Mouse (Mus musculus) spleen, adult 12 weeks (tissue): ENCODE measurements around the gene Rmi2.
A peak's percentile ranks its signal among the peaks of the same experiment; 100 is the strongest.

Source experiments
- DNase-seq: peaks from one replicate; pipeline ENCODE4 v3.0.0; 2022; ENCODE audit warnings: low spot score

The Rmi2 gene

DNA sequence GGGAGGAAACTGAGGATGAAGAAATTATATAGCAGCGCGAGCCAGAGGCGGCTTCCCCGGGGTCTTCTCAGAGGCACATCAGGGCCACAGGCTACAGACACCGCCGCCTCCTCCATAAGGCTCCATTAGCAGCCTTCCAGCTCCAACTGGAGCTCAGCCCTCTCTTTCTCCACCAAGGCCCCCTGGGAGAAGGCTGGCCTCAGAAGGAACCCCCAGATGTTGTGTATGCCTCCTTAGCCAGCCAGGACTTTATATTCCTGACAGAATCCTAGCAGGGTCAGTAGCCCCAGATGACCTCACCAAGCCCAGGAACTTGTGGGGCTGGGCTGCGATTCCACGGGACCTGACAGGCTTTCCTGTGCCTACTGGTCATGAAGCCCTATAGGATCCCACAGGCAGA, 32.0 kb downstream of the Rmi2 start:
- DNase-seq: no peak

- no peak for DNase-seq
These were observed 32.6 kb downstream of the Rmi2 start for GRCm38 (mm10) chr16:10867501-10867900.

- peak; percentile 45 for DNase-seq
These were observed 33.1 kb downstream of the Rmi2 start for GRCm38 (mm10) chr16:10867904-10868440.

DNA sequence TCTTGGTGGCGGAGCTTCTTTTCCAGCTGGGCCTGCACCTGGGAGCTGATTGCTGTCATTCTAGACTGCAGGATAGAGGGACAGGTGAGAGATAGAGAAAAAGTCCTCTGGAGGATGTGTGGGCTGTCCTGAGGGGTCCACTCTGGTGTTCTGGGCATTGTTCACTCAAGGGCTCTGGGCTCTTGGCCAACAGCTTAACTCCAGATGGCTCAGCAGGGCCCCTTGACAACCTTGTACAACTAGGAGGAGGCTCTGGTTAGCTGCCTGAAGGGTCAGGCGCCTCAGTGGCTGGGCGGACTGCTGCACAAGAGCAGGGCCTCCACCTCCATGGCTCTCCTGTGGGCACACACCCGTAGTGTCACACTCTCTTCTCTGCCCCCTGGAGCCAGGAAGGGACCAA, 36.1 kb downstream of the Rmi2 start:
- DNase-seq: no peak

DNA sequence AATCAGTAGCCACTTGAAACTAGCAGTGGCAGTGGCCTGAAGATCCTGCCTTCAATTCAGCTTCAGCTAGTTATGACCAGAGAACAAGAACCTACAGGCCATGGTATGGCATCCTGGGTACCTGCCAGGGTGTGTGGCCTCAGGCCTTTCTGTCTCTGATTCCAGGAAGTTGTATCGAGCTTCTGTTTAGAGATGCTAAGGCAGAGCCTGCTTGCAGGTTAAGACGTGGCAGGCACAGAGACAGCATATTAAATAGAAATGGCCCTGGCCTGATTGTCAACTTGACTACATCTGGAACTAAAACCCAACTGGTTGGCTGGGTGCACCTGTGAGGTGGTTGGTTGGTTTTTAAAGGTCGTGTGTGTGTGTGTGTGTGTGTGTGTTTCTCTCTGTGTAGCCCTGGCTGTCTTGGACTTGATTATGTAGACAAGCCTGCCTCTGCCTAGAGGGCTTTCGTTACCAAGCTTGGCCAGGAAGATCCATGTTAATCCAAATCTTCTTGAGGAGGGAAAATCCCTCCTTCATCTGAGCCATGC, 38.0 kb downstream of the Rmi2 start:
- DNase-seq: no peak

DNA sequence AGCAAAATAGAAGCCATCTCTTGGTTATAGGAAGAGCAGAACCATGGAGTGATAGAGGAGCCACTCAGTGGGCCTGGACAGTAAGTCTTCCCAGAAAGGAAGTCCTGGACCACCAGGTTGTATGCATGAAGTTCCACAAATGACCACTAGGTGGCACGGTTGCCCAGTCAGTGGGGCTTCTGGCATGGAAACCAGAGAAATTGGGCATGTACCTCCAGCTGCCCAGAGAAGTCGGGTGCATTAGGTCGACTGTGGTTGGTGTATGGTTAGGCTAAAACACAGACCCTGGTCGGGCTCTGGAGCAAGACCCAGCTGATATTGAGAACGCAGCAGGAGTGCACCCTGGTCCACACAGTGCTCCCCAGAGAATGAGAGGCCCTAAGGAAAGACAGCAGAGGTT, 38.8 kb downstream of the Rmi2 start:
- DNase-seq: peak; percentile 69

- DNase-seq: no peak
These were observed 43.4 kb downstream of the Rmi2 start for GRCm38 (mm10) chr16:10878227-10878626.

- peak; percentile 25 for DNase-seq
These were observed 44.6 kb downstream of the Rmi2 start for GRCm38 (mm10) chr16:10879467-10879866.

GRCm38 (mm10) chr16:10881231-10881962, 46.5 kb downstream of the Rmi2 start:
- DNase-seq: no peak

DNA sequence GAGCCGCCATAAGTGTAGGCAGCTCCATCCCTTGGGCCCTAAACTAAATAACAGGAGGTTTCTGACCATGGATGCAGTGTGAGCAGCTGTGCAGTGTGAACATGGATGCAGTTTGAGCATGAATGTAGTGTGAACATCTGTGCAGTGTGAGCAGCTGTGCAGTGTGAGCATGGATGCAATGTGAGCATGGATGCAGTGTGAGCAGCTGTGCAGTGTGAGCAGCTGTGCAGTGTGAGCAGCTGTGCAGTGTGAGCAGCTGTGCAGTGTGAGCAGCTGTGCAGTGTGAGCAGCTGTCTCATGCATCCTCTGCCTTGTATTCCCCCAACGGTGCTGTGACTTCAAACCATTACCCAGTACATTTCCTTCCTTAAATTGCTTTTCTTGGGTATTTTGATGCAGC, 52.6 kb downstream of the Rmi2 start:
- no peak for DNase-seq

- no peak for DNase-seq
These were observed 55.5 kb downstream of the Rmi2 start for GRCm38 (mm10) chr16:10890363-10890762.

DNA sequence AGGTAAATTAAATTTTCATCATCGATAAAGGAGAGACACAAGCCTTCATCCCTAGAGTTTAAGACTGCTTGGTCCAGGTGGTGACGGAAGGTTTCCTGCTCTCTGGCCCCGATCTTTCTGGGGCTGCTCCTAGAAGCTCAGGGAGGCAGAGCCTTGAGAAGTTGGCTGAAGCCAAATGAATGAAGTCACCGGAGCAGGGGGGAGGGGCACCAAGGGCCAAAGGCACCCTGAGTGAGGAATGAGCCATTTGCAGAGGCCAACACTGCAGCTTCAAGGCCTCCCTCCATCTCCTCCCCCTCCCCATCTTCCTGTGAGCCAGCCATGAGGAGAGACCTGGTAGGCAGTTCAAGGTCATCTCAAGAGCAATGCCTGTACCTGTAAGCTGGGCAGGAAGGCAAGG, 58.3 kb downstream of the Rmi2 start:
- no peak for DNase-seq

- no peak for DNase-seq
These were observed 61.0 kb downstream of the Rmi2 start for GRCm38 (mm10) chr16:10895906-10896305.

DNA sequence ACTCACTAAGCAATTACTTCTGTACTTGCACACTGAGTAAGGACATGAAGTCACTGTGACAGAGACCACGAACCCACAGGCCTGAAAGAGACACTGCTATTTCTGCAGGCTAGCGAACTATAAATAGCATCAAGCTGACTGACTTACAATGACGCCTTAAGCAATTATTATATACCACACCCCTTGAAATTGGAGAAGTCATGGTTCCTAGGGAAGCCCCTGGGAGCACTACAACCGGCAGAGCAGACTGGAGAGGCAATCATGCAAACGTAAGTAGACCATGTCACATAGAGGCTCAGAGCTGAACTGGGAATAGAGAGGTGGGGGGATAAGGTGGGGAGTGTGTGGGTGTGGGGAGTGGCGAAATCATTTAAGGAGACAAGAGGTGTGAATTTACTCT, 62.5 kb downstream of the Rmi2 start:
- DNase-seq: no peak

DNA sequence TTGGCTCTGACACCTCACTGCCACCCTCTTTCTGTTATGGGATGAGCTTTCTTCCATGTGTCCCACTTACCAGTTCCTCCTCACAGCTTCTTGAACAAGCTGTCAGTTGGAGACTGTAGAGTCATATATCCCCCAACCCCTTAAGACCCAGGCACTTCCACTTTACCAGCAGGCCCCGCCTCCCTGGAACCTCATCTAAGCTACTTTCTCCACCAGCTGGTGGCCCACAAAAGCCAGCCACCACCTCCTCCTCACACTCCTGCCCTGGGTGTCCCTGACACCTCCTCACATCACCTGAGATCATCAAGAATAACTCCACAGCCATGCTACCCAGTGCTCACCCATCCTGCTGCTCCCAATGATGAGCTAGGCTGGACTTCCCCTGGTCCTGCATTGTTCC, 65.9 kb downstream of the Rmi2 start:
- DNase-seq: no peak

GRCm38 (mm10) chr16:10901956-10902355, 67.1 kb downstream of the Rmi2 start:
- DNase-seq: no peak

DNA sequence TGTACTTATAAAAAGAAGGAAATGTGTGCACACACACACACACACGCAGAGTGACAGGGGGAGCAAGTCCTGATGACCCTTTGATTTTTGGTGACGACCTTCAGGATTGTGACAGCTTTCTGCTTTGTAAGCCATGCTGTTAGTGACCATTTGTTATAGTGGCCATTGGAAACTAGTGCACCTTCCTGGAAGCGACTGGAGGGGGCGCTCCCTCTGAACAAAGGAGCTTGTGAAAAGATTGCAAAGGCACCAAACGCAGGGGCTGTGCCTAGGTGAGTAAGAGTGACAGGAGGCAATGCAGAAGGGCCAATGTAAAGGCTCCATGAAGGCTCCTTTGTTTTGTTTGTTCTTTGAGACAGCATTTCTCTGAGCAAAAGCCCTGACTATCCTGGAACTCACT, 68.0 kb downstream of the Rmi2 start:
- no peak for DNase-seq

GRCm38 (mm10) chr16:10905661-10906113, 70.8 kb downstream of the Rmi2 start:
- DNase-seq: no peak

- DNase-seq: no peak
These were observed 75.7 kb downstream of the Rmi2 start for GRCm38 (mm10) chr16:10910541-10910940.

DNA sequence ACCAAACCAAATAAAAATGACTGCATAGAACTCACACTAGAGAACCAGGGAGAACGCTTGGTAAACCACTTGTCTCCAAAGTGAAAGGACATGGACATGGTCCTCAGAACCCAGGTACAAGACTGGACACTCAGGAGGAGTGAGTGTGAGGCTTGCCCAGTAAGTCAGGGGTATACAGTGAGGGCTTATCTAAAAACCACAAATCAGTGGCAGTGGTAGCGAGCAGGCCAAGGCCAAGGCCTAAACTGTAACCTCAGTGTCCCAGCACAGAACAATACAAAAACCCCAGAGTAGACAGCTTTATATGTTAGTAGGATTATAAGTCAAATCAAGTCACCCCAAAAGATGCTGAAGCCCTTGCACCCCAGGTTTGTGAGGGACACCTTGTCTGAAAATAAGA, 76.2 kb downstream of the Rmi2 start:
- DNase-seq: no peak

DNA sequence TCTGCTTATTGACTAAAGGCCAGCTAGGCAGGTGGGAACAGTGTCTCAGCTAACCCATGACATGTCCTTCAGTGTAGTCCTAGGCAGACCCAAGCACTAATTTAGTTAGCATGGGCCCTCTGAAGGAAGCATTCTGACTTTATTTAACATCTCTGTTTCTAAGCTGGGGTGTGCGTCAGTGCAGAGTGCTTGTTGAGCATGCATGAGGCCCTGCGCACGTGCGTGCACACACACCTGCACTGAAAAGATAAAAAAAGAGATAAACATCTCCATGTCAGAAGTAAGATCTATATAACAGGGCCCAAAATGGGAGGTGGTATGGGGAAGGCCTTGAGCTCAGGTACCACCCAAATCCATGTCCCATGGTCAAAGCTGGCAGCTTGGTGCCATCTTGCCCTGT, 80.2 kb downstream of the Rmi2 start:
- DNase-seq: no peak

DNA sequence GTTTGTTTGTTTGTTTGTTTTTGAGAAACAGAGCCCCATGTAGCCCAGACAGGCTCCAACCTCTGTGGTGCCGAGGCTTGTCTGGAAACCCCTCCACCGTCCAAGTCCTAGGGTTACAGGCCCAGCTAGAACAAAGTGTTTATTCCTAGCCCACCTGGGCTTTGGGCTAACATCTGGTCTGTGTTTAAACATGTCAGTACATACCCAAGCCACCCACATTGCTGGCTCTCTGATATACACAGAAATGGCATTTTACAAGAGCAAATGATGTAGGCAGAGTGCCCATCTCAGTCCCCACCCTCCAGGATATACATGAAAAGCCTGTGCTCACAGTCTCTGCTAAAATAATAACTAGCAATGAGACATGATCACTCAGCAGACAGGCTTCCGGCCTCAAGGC, 81.4 kb downstream of the Rmi2 start:
- no peak for DNase-seq

DNA sequence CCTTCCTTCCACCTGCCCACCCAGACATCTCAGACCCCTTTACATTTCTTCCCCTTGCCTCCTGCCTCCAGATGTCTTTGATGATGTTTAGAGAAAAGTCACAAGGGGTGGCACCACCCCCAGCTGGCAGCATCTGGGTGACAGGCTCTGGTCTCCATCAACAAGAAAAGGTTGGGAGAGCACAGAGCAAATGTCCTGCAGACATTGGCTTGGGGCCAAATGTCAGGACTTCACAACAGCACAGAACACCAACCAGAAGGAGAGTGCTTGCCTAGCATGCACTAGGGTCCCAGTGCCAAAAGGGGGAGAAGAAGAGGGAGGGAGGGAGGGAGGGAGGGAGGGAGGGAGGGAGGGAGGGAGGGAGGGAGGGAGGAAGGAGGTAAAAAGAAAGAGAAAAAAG, 85.0 kb downstream of the Rmi2 start:
- DNase-seq: no peak

DNA sequence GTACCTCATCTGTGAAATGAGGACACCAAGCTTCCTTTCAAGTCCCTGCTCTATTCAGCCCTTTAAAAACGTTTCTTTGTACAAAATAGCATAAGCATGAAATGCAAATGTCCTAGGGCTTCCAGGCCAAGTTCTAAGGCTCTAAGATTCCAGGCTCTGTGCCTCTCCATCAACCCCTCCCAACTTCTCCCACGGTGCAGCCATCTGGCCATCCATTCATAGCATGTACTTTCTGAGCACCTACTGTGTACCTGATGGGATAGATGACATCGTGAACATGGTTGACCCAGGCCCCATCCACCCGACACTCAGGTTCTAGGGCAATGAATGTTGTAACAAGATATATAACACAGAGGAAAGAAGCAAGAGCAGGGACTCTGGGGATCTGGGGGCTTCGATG, 88.7 kb downstream of the Rmi2 start:
- no peak for DNase-seq
